Mouse (Mus musculus) embryonic fibroblast, embryonic 13.5 days (primary cell): ENCODE data around the gene Ibtk. TPM values are rescaled to one million over a fixed set of nuclear protein-coding genes. Genes with fewer than 3 reads are reported as not detected.
A peak's percentile ranks its signal among the peaks of the same experiment; 100 is the strongest.

Experiments
- H3K27ac ChIP-seq: 2 replicates; pipeline ENCODE4 v1.5.1; 2012; ENCODE audit warnings: low read length, control low read depth, inconsistent platforms; ENCODE audit not compliant: insufficient read depth
- H3K4me1 ChIP-seq: 2 replicates; pipeline ENCODE4 v1.6.1; 2011; ENCODE audit warnings: low read length; ENCODE audit not compliant: control insufficient read depth, insufficient read depth
- H3K4me3 ChIP-seq: 2 replicates; pipeline ENCODE4 v1.5.1; 2011; ENCODE audit warnings: mild to moderate bottlenecking, control low read depth, low read length; ENCODE audit not compliant: insufficient read depth
- CTCF ChIP-seq: IDR thresholded peaks from 2 replicates; pipeline ENCODE4 v1.5.1; 2011; ENCODE audit warnings: mild to moderate bottlenecking, control low read depth, low read length, moderate library complexity, borderline replicate concordance; ENCODE audit not compliant: insufficient read depth
- POLR2A ChIP-seq: IDR thresholded peaks from 2 replicates; pipeline ENCODE4 v1.6.1; 2011; ENCODE audit warnings: low read depth, mild to moderate bottlenecking, control low read depth, low read length, moderate library complexity
- polyA plus RNA-seq: library from polyadenylated mRNA; stranded (reverse); fragments of >200 nt; gene quantifications from 2 replicates; pipeline ENCODE4 v1.2.4, GENCODE M21; 2011; ENCODE audit warnings: low read depth; ENCODE audit not compliant: missing spikeins, insufficient read length

Gene Ibtk
- polyA plus RNA-seq, 1 experiment = 38.7 TPM

- Histone ChIP-seq H3K4me3 (no peak overlapping the region), H3K4me1 (no peaks in the 10 kb centered on the region), H3K27ac (no peak overlapping the region)
- TF ChIP-seq POLR2A = no peak
Measured at GRCm38 (mm10) chr9:85707302-85707701, 41.8 kb downstream of the Ibtk start.

- H3K27ac ChIP-seq = no peak overlapping the region
- TF ChIP-seq POLR2A (no peak), CTCF (no peak)
- no peak overlapping the region for H3K4me3 ChIP-seq
- H3K4me1 ChIP-seq = no peaks in the 10 kb centered on the region
Measured at GRCm38 (mm10) chr9:85701981-85702380, 47.2 kb downstream of the Ibtk start.

GRCm38 (mm10) chr9:85695606-85696005 is 53.5 kb downstream of the Ibtk start:
- Histone ChIP-seq H3K27ac (no peak overlapping the region), H3K4me1 (no peaks in the 10 kb centered on the region), H3K4me3 (no peak overlapping the region)
- TF ChIP-seq POLR2A (no peak), CTCF (no peak)

GRCm38 (mm10) chr9:85693231-85694116 is 55.7 kb downstream of the Ibtk start:
- Histone ChIP-seq H3K4me3 (no peak overlapping the region), H3K27ac (no peak overlapping the region), H3K4me1 (no peaks in the 10 kb centered on the region)
- TF ChIP-seq CTCF (no peak), POLR2A (no peak)

GRCm38 (mm10) chr9:85685010-85685409 is 64.1 kb downstream of the Ibtk start:
- Histone ChIP-seq H3K4me1 (no peaks in the 10 kb centered on the region), H3K4me3 (no peak overlapping the region), H3K27ac (no peak overlapping the region)
- 0 out of 2 replicates have a peak, but pooled peaks have one; percentile 37 for TF ChIP-seq CTCF
- TF ChIP-seq POLR2A = no peak

- Histone ChIP-seq H3K4me3 (no peak overlapping the region), H3K4me1 (peaks cover 11% of the 10 kb centered on the region), H3K27ac (peak overlapping the region; percentile 58)
- TF ChIP-seq CTCF (no peak), POLR2A (no peak)
Measured at GRCm38 (mm10) chr9:85675131-85675905, 73.8 kb downstream of the Ibtk start.

GRCm38 (mm10) chr9:85673907-85674481 is 75.1 kb downstream of the Ibtk start:
- no peak for TF ChIP-seq CTCF
- TF ChIP-seq POLR2A = no peak
- peaks cover 11% of the 10 kb centered on the region for H3K4me1 ChIP-seq
- H3K27ac ChIP-seq = peak overlapping the region; percentile 28
- no peak overlapping the region for H3K4me3 ChIP-seq

GRCm38 (mm10) chr9:85671582-85672331 is 77.4 kb downstream of the Ibtk start:
- peaks cover 11% of the 10 kb centered on the region for H3K4me1 ChIP-seq
- H3K27ac ChIP-seq = peak overlapping the region; percentile 27; the same call in 1 of the 2 replicates
- H3K4me3 ChIP-seq = no peak overlapping the region
- TF ChIP-seq POLR2A (no peak), CTCF (no peak)

GRCm38 (mm10) chr9:85664316-85664715 is 84.8 kb downstream of the Ibtk start:
- Histone ChIP-seq H3K27ac (no peak overlapping the region), H3K4me3 (no peak overlapping the region), H3K4me1 (no peaks in the 10 kb centered on the region)
- TF ChIP-seq POLR2A (no peak), CTCF (no peak)
